Mouse (Mus musculus) MEL (cell line): ENCODE measurements around the gene Slc19a1. TPM values are rescaled to one million over a fixed set of nuclear protein-coding genes. Genes with fewer than 3 reads are reported as not detected.

Experiments
- DNase-seq: peaks from one replicate; pipeline ENCODE4 v3.0.0; 2011; ENCODE audit warnings: low read depth, low spot score
- H3K27ac ChIP-seq: 2 replicates; pipeline ENCODE4 v1.5.1; 2012; ENCODE audit warnings: low read depth, mild to moderate bottlenecking, control low read depth, low read length, moderate library complexity; ENCODE audit not compliant: control insufficient read depth
- H3K27me3 ChIP-seq, 2 experiments: fragments of 150-350 bp in 1 of 2; sonication (generic) in 1 of 2; 2 replicates each; pipeline ENCODE4 v1.6.1; 2012; ENCODE audit warnings: low read length in 2 of 2, mild to moderate bottlenecking in 2 of 2, improper control_type of control experiment in 1 of 2, moderate library complexity in 1 of 2; ENCODE audit not compliant: insufficient read depth in 2 of 2, control insufficient read depth in 1 of 2
- H3K36me3 ChIP-seq, 2 experiments: 2 replicates each; pipeline ENCODE4 v1.6.1; 2012 to 2014; ENCODE audit warnings: low read length in 2 of 2, improper control_type of control experiment in 1 of 2, inconsistent platforms in 1 of 2, mild to moderate bottlenecking in 1 of 2; ENCODE audit not compliant: insufficient read depth in 2 of 2, control insufficient read depth in 1 of 2
- H3K4me1 ChIP-seq, 2 experiments: fragments of 150-350 bp in 1 of 2; sonication (generic) in 1 of 2; 2 replicates each; pipeline ENCODE4 v1.6.1; 2012; ENCODE audit warnings: low read length in 2 of 2, improper control_type of control experiment in 1 of 2, mild to moderate bottlenecking in 1 of 2; ENCODE audit not compliant: insufficient read depth in 2 of 2, control insufficient read depth in 1 of 2
- H3K4me3 ChIP-seq, 2 experiments: fragments of 150-350 bp in 1 of 2; sonication (generic) in 1 of 2; 2 replicates each; pipeline ENCODE4 v1.5.1; 2012; ENCODE audit warnings: low read depth in 2 of 2, low read length in 2 of 2, mild to moderate bottlenecking in 2 of 2, moderate library complexity in 2 of 2, control low read depth in 1 of 2, improper control_type of control experiment in 1 of 2; ENCODE audit not compliant: control insufficient read depth in 1 of 2, insufficient read depth in 1 of 2
- H3K79me2 ChIP-seq: 2 replicates; pipeline ENCODE4 v1.6.1; 2012; ENCODE audit warnings: mild to moderate bottlenecking, low read length, moderate library complexity; ENCODE audit not compliant: control insufficient read depth, poor library complexity, insufficient read depth
- H3K9ac ChIP-seq: 2 replicates; pipeline ENCODE4 v1.6.1; 2012; ENCODE audit warnings: low read depth, mild to moderate bottlenecking, control low read depth, low read length, moderate library complexity; ENCODE audit not compliant: control insufficient read depth, poor library complexity, severe bottlenecking
- H3K9me3 ChIP-seq: fragments of 150-350 bp; sonication (generic); replicated peaks from 2 replicates; pipeline ENCODE4 v1.6.1; 2012; ENCODE audit warnings: mild to moderate bottlenecking, low read length, improper control_type of control experiment, moderate library complexity; ENCODE audit not compliant: insufficient read depth
- BHLHE40 ChIP-seq: IDR thresholded peaks from 2 replicates; pipeline ENCODE4 v1.6.1; 2012; ENCODE audit warnings: low read depth, mild to moderate bottlenecking, inconsistent platforms, low read length, improper control_type of control experiment, borderline replicate concordance
- CHD1 ChIP-seq: IDR thresholded peaks from 2 replicates; pipeline ENCODE4 v1.6.1; 2012; ENCODE audit warnings: low read depth, mild to moderate bottlenecking, inconsistent platforms, low read length, improper control_type of control experiment
- CHD2 ChIP-seq: IDR thresholded peaks from 2 replicates; pipeline ENCODE4 v1.6.1; 2011; ENCODE audit warnings: low read length, improper control_type of control experiment
- CTCF ChIP-seq, 3 experiments: IDR thresholded peaks in 2 of 3; conservative IDR thresholded peaks in 1 of 3; 2 replicates each; pipeline ENCODE4 v1.5.1; 2011 to 2012; ENCODE audit warnings: low read length in 3 of 3, low read depth in 2 of 3, mild to moderate bottlenecking in 2 of 3, improper control_type of control experiment in 1 of 3, inconsistent platforms in 1 of 3, mixed read lengths in 1 of 3, moderate library complexity in 1 of 3; ENCODE audit not compliant: control insufficient read depth in 1 of 3, insufficient read depth in 1 of 3, poor library complexity in 1 of 3, severe bottlenecking in 1 of 3
- E2F4 ChIP-seq: IDR thresholded peaks from 2 replicates; pipeline ENCODE4 v1.6.1; 2011; ENCODE audit warnings: low read depth, low read length, improper control_type of control experiment, borderline replicate concordance
- ELF1 ChIP-seq: IDR thresholded peaks from 2 replicates; pipeline ENCODE4 v1.6.1; 2014; ENCODE audit warnings: low read depth, mild to moderate bottlenecking, inconsistent platforms, low read length, improper control_type of control experiment, moderate library complexity
- EP300 ChIP-seq, 2 experiments: IDR thresholded peaks; 2 replicates each; pipeline ENCODE4 v1.6.1; 2011; ENCODE audit warnings: improper control_type of control experiment in 2 of 2, low read length in 2 of 2, low read depth in 1 of 2, mild to moderate bottlenecking in 1 of 2
- GATA1 ChIP-seq: IDR thresholded peaks from 2 replicates; pipeline ENCODE4 v1.6.1; 2011; ENCODE audit warnings: low read depth, low read length, improper control_type of control experiment
- HCFC1 ChIP-seq: IDR thresholded peaks from 2 replicates; pipeline ENCODE4 v1.6.1; 2012; ENCODE audit warnings: low read depth, mild to moderate bottlenecking, inconsistent platforms, low read length, improper control_type of control experiment, moderate library complexity
- JUND ChIP-seq: IDR thresholded peaks from 2 replicates; pipeline ENCODE4 v1.6.1; 2011; ENCODE audit warnings: low read depth, mild to moderate bottlenecking, improper control_type of control experiment, low read length
- KAT2A ChIP-seq: conservative IDR thresholded peaks from 2 replicates; pipeline ENCODE4 v1.6.1; 2012; ENCODE audit warnings: low read depth, low read length, improper control_type of control experiment, inconsistent platforms
- MAFK ChIP-seq: IDR thresholded peaks from 2 replicates; pipeline ENCODE4 v1.6.1; 2011; ENCODE audit warnings: low read depth, mild to moderate bottlenecking, low read length, improper control_type of control experiment, borderline replicate concordance
- MAX ChIP-seq: IDR thresholded peaks from 2 replicates; pipeline ENCODE4 v1.6.1; 2011; ENCODE audit warnings: low read length, improper control_type of control experiment
- MAZ ChIP-seq: IDR thresholded peaks from 2 replicates; pipeline ENCODE4 v1.6.1; 2012; ENCODE audit warnings: low read depth, mild to moderate bottlenecking, inconsistent platforms, low read length, improper control_type of control experiment
- MEF2A ChIP-seq: IDR thresholded peaks from 2 replicates; pipeline ENCODE4 v1.6.1; 2014; ENCODE audit warnings: low read depth, mild to moderate bottlenecking, inconsistent platforms, low read length, improper control_type of control experiment; ENCODE audit not compliant: poor library complexity, insufficient replicate concordance, severe bottlenecking; ENCODE audit errors: extremely low read depth
- MXI1 ChIP-seq: IDR thresholded peaks from 2 replicates; pipeline ENCODE4 v1.6.1; 2011; ENCODE audit warnings: mild to moderate bottlenecking, low read depth, low read length, improper control_type of control experiment
- MYB ChIP-seq: IDR thresholded peaks from 2 replicates; pipeline ENCODE4 v1.6.1; 2011; ENCODE audit warnings: mild to moderate bottlenecking, low read depth, low read length, improper control_type of control experiment
- MYC ChIP-seq: IDR thresholded peaks from 2 replicates; pipeline ENCODE4 v1.6.1; 2011; ENCODE audit warnings: low read depth, mild to moderate bottlenecking, low read length, improper control_type of control experiment, moderate library complexity
- NELFE ChIP-seq: IDR thresholded peaks from 2 replicates; pipeline ENCODE4 v1.6.1; 2011; ENCODE audit warnings: low read depth, low read length, improper control_type of control experiment
- NRF1 ChIP-seq: IDR thresholded peaks from 2 replicates; pipeline ENCODE4 v1.6.1; 2014; ENCODE audit warnings: low read depth, mild to moderate bottlenecking, inconsistent platforms, low read length, improper control_type of control experiment, moderate library complexity; ENCODE audit not compliant: poor library complexity, insufficient read depth, severe bottlenecking
- POLR2A ChIP-seq, 2 experiments: IDR thresholded peaks; 2 replicates each; pipeline ENCODE4 v1.6.1; 2011 to 2012; ENCODE audit warnings: low read length in 2 of 2, mild to moderate bottlenecking in 2 of 2, control low read depth in 1 of 2, improper control_type of control experiment in 1 of 2, low read depth in 1 of 2, moderate library complexity in 1 of 2; ENCODE audit not compliant: control insufficient read depth in 1 of 2, insufficient read depth in 1 of 2, poor library complexity in 1 of 2
- POLR2AphosphoS2 ChIP-seq: IDR thresholded peaks from 2 replicates; pipeline ENCODE4 v1.6.1; 2011; ENCODE audit warnings: low read length, improper control_type of control experiment
- POLR2AphosphoS5 ChIP-seq: IDR thresholded peaks from 2 replicates; pipeline ENCODE4 v1.6.1; 2012; ENCODE audit warnings: low read depth, borderline replicate concordance, mild to moderate bottlenecking, inconsistent platforms, low read length, moderate library complexity, mixed read lengths
- RAD21 ChIP-seq: IDR thresholded peaks from 2 replicates; pipeline ENCODE4 v1.6.1; 2011; ENCODE audit warnings: mild to moderate bottlenecking, low read depth, low read length, improper control_type of control experiment
- RCOR1 ChIP-seq: IDR thresholded peaks from 2 replicates; pipeline ENCODE4 v1.6.1; 2012; ENCODE audit warnings: low read depth, mild to moderate bottlenecking, inconsistent platforms, low read length, improper control_type of control experiment
- SIN3A ChIP-seq: IDR thresholded peaks from 2 replicates; pipeline ENCODE4 v1.6.1; 2012; ENCODE audit warnings: low read length, improper control_type of control experiment, inconsistent platforms
- SMC3 ChIP-seq: IDR thresholded peaks from 2 replicates; pipeline ENCODE4 v1.6.1; 2011; ENCODE audit warnings: low read depth, low read length, improper control_type of control experiment
- TAL1 ChIP-seq: IDR thresholded peaks from 2 replicates; pipeline ENCODE4 v1.6.1; 2012; ENCODE audit warnings: mild to moderate bottlenecking, inconsistent platforms, low read length, moderate library complexity, mixed read lengths
- TBP ChIP-seq: IDR thresholded peaks from 2 replicates; pipeline ENCODE4 v1.8.0; 2011; ENCODE audit warnings: low read depth, low read length, improper control_type of control experiment
- TCF12 ChIP-seq: IDR thresholded peaks from 2 replicates; pipeline ENCODE4 v1.6.1; 2014; ENCODE audit warnings: low read depth, mild to moderate bottlenecking, inconsistent platforms, low read length, improper control_type of control experiment, moderate library complexity
- UBTF ChIP-seq: IDR thresholded peaks from 2 replicates; pipeline ENCODE4 v1.6.1; 2012; ENCODE audit warnings: low read depth, mild to moderate bottlenecking, inconsistent platforms, low read length, improper control_type of control experiment, moderate library complexity, borderline replicate concordance; ENCODE audit not compliant: insufficient read depth
- USF1 ChIP-seq: IDR thresholded peaks from 2 replicates; pipeline ENCODE4 v1.6.1; 2014; ENCODE audit warnings: low read depth, mild to moderate bottlenecking, inconsistent platforms, low read length, improper control_type of control experiment, moderate library complexity
- USF2 ChIP-seq, 2 experiments: IDR thresholded peaks; 2 replicates each; pipeline ENCODE4 v1.6.1; 2011 to 2012; ENCODE audit warnings: improper control_type of control experiment in 2 of 2, low read length in 2 of 2, borderline replicate concordance in 1 of 2, inconsistent platforms in 1 of 2, low read depth in 1 of 2, mild to moderate bottlenecking in 1 of 2; ENCODE audit not compliant: insufficient read depth in 1 of 2
- ZKSCAN1 ChIP-seq: IDR thresholded peaks from 2 replicates; pipeline ENCODE4 v1.6.1; 2012; ENCODE audit warnings: low read depth, mild to moderate bottlenecking, inconsistent platforms, low read length, improper control_type of control experiment, moderate library complexity
- ZMIZ1 ChIP-seq: IDR thresholded peaks from 2 replicates; pipeline ENCODE4 v1.6.1; 2012; ENCODE audit warnings: low read depth, mild to moderate bottlenecking, inconsistent platforms, low read length, improper control_type of control experiment, moderate library complexity
- ZNF384 ChIP-seq: IDR thresholded peaks from 2 replicates; pipeline ENCODE4 v1.6.1; 2012; ENCODE audit warnings: low read depth, mild to moderate bottlenecking, inconsistent platforms, low read length, improper control_type of control experiment
- polyA plus RNA-seq, 2 experiments: library from polyadenylated mRNA; stranded (reverse) in 1 of 2; unstranded in 1 of 2; fragments of >175 nt in 1 of 2; fragments of >200 nt in 1 of 2; gene quantifications; 2 replicates each; pipeline versions ENCODE4 v1.2.1 to v1.2.4; 2012; ENCODE audit warnings: low replicate concordance in 2 of 2, low read depth in 1 of 2; ENCODE audit not compliant: insufficient read length in 2 of 2, insufficient read depth in 1 of 2, missing spikeins in 1 of 2
- total RNA-seq: library from RNA; depleted of rRNA; stranded (reverse); fragments of 300-350 nt; gene quantifications from 2 replicates; pipeline ENCODE4 v1.2.3, GENCODE M21; 2012

Slc19a1 gene
- total and polyA plus RNA-seq, 3 experiments = 65.3 to 86.4 TPM; not detected in 1

DNA sequence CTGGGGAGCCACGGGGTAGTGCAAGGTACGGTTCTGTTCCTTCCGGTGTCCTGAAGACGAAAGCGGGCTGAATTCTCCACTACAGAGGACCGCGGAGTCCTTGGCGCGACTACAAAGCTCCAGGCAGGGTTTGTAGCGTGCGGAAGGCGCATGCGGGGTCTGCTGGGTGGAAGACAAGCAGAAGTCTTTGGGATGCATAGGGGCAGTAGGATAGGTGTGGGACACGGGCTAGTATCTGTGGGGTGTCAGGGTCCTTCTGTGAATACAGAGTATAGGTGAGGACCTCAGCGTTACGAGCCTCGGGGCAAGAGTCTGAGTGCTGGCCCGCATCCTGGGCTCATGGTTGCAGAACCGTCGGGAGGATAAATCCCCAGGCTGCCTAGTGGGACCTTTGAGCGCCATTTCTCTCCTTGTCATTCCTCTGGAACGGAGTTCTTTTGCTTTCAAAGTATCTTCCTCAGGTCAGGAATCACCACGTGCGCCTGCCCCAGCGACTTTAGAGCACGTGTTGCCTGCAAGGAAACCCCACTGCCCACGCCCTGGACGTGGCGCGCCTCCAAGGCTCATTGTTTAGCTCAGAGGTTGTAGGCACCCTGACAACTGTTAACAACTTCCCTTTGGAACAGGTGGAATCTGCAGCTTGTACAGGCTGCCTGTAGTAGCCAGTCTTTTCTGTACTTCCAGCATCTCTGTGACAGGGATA is 1.4 kb downstream of the Slc19a1 start:
- H3K36me3 ChIP-seq = peaks cover 0 to 13% of the 10 kb centered on the region in 2 experiments; a peak in 2 of 4 replicates
- H3K4me1 ChIP-seq = peaks cover 0 to 14% of the 10 kb centered on the region in 2 experiments; a peak in 3 of 4 replicates
- peaks cover 0 to 4% of the 10 kb centered on the region in 2 experiments; a peak in 1 of 4 replicates for H3K27me3 ChIP-seq
- H3K4me3 ChIP-seq = peak overlapping the region; percentile 75 to 79
- peak; percentile 86 for DNase-seq
- H3K79me2 ChIP-seq = peaks cover 47% of the 10 kb centered on the region
- H3K9me3 ChIP-seq = no peaks in the 10 kb centered on the region
- H3K27ac ChIP-seq = peak overlapping the region; percentile 54
- peak overlapping the region; percentile 83 for H3K9ac ChIP-seq
- TF ChIP-seq MYC (peak; percentile 99), CTCF (IDR thresholded peaks at IDR 0.05 in 2 of 3, conservative IDR thresholded peaks at IDR 0.05 in 1 of 3; ENCODE audit: control insufficient read depth in 1 of 3, insufficient read depth in 1 of 3, low read depth in 2 of 3, low read length in 3 of 3, poor library complexity in 1 of 3, severe bottlenecking in 1 of 3) (no peak), ELF1 (no peak), NRF1 (no peak), EP300 (IDR thresholded peaks at IDR 0.05; ENCODE audit: low read depth in 1 of 2, low read length in 2 of 2) (no peak), MAZ (no peak), RCOR1 (no peak), CHD2 (no peak), ZNF384 (no peak), USF2 (IDR thresholded peaks at IDR 0.05; ENCODE audit: borderline replicate concordance in 1 of 2, insufficient read depth in 1 of 2, low read depth in 1 of 2, low read length in 2 of 2) (no peak), MAFK (no peak), TCF12 (0 out of 2 replicates have a peak, but pooled peaks have one; percentile 5), TBP (no peak), CHD1 (no peak), GATA1 (no peak), ZKSCAN1 (no peak), POLR2A (IDR thresholded peaks at IDR 0.05; ENCODE audit: control insufficient read depth in 1 of 2, insufficient read depth in 1 of 2, low read depth in 1 of 2, low read length in 2 of 2, poor library complexity in 1 of 2) (peak in 1 of 2 experiments; percentile 2; a peak in 2 of 4 replicates), MEF2A (no peak), UBTF (no peak), JUND (no peak), E2F4 (no peak), MAX (peak; percentile 99), POLR2AphosphoS2 (no peak), POLR2AphosphoS5 (no peak), KAT2A (no peak), SMC3 (no peak), MXI1 (peak; percentile 99), USF1 (peak; percentile 69), NELFE (no peak), HCFC1 (no peak), RAD21 (no peak), ZMIZ1 (no peak), TAL1 (no peak), MYB (no peak), SIN3A (peak; percentile 66), BHLHE40 (no peak; the same call in 1 of the 2 replicates)
